Mouse (Mus musculus): Measurements from ENCODE around the gene Pgm2l1.
"Not testable (repeated sequence)": the region's sequence is repeated elsewhere in the genome, so short reads cannot be mapped to it uniquely, and the experiment has no call there.

The Pgm2l1 gene

DNA sequence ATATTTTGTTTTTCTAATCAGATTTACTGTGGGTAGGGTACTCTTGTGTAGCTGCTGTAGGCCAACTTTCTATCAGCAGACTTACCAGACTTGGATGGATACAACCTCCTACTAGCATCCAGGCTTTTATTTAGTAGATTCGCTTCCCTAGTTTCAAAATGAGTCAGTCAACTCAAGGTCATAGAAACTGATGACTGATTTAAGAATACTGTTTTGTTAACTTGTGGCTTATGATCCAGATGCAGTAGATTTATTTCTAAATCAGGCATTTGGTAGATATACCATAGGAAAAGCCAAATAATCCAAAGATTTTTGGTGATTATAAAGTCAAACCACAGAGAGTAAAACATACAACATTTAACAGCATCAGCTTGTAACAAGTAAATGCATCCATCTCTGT lies 3.5 kb downstream of the Pgm2l1 start:
- DNase-seq, result no peak

DNA sequence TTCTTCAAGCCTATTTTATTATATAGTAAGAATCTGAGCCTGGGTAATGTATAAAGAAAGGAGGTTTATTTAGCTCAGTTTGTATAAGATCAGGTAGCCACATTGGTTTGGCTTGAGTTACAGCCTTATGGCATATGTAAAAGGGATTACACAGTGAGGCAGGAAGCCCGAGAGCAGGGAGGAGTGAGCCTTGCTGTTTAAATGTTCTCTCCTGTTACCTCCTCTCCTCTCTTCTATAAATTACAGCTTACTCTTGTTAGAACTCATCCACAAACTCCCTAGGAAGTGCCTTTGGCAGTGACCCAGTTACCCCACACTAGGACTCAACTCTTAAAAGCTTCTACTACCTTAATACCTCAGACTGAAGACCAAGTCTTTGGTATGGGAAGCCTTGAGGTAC lies 4.5 kb downstream of the Pgm2l1 start:
- no peak for DNase-seq

DNA sequence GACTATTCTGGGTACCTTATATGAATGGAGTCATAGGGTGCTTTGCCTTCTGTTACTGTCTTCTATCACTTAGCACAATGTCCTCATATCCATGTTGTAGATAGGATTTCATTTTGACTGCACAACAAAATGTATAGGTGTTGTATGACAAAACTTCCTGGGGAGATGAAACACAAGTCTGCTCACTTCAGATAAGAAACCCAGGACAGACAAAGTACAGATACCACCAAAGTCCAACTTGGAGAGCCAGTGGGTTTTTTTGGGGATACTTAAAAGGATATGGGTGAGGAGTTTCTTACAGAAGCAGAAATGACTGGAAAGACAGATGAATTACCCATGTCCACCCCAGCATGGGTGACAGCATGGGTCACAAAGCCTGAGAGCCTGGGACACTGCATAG lies 6.5 kb downstream of the Pgm2l1 start:
- no peak for DNase-seq

DNA sequence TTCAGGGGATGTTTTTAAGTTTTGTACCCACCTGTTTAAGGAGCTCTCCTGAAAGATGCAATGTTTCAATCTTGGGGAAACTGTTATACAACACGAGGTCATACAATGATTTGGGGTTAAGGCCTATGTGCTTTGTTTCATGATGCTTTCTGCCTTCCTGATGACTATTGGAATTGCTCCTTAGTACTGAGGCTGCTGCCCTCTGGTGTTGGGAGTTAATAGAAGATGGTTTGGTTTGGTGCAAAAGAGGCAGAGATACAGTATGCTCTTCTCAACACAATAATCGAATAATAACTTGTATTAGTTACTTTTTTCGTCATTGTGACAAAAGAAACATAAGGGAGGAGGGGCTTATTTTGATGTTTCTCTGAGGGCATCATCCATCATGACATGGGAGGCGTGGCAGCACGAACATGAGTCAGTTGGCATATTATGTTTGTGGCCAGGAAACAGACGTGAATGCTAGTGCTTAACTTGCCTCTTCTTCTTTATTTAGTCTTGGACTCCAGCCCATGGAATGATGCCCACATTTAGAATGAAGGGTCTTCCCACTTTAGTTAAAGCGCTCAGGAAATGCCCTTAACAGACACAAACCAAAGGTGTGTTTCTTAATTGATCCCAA lies 7.2 kb downstream of the Pgm2l1 start:
- peak; percentile 65 for DNase-seq

DNA sequence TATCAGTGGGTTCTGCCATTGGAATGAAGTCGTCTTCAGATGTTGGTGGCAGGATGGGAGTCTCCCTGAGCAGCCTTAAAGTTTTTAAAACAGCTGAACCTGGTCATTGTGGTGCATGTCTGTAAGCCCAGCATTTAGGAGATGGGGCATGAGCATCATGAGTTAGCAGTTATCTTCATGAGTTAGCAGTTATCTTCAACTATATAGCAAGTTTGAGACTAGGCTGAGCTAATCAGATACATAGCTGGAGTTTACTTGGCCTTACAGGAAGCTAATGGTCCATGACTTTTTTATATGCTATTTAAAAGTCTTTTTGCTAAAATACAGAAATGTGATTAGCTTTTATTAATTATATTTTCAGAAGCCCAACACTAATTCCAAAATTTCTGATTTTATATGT lies 11.1 kb downstream of the Pgm2l1 start:
- no peak for DNase-seq

DNA sequence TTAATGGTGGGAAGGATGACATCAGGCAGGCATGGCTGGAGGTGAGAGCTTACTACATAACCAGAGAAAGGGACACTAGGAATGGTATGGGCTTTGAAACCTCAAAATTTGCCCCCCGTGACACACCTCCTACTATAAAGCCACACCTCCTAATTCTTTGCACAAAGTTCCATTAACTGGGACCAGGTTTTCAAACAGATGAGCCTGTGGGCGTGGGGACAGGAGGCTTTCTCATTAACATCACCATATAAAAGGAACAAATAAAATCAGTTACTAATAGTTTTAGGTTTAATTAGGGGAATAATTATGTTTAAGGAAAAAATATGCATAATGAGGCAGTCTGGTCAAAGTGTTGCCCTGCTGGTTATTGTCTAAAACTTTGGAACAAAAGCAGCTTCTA lies 13.4 kb downstream of the Pgm2l1 start:
- no peak for DNase-seq

DNA sequence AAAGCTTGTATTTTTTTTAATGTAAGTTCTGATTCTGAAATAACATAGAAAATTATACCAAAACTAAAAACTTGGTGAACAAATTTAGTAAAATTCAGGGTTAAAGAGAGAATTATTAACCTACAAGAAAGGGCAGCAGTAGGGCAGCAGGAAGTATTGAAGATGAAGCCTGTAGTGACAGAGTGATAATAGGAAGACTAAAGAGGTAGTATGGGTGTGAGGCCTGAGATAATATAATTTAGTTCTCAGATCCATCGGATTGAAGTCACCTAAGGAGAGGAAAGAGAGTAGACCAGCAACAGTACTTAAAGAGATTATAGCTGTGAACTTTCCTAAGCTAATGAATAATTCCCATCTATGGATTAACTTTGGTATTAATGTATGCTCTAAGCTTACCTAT lies 15.8 kb downstream of the Pgm2l1 start:
- DNase-seq, result no peak

DNA sequence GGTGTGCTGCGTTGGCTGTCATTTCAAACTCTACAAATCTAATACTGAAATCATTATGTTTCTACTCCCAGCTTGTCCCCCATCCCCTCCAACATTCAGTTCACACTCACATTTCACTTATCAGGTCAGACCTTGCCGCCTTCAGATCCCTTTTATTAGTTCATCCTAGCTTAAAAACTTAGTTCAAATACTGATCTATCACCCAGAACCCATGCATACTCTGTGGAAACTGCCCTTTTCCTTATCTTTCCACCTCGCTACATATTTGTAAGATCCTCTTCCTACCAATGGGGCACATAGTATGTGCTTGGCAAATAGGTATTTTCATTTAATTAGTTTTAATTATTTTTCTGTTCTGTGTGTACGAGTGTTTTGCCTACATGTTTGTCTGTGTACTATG lies 17.0 kb downstream of the Pgm2l1 start:
- no peak for DNase-seq

DNA sequence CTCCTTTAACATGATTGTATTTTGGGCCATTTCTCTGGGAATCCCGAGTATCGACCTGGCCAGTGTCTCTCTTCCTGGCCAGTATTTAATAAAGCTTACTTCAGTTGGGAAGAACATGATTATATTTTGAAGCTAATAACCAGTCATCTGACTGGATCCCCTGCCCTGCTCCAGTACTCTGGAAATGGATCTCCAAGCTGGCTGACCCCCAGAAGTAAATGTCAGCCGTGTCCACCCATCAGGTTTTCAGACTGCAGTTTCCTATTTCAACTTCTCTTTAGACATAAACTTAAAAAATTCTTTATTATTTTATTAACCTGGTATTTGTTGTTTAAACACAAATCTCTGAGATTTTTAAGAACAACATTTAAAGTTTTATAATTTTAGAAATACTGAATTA lies 18.0 kb downstream of the Pgm2l1 start:
- DNase-seq, result no peak

DNA sequence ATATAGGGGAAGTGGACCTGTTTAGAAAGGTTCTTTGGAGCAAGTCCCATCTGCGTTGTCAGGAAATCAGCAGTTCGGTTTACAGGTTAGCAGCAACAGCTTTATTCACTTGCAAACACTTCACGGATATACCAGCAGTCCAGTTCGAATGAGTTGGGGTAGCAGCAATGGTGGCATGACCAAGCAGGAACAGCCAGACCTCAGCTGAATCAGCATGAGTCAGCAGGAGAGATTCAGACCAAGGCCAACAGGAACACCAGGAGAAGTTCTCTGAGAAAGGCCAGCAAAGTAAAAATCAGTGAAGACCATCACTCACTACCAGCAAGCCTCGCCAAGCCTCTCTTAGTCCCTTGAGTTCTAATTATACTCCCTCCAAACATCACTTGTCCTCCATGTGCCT lies 23.5 kb downstream of the Pgm2l1 start:
- DNase-seq, result no peak

DNA sequence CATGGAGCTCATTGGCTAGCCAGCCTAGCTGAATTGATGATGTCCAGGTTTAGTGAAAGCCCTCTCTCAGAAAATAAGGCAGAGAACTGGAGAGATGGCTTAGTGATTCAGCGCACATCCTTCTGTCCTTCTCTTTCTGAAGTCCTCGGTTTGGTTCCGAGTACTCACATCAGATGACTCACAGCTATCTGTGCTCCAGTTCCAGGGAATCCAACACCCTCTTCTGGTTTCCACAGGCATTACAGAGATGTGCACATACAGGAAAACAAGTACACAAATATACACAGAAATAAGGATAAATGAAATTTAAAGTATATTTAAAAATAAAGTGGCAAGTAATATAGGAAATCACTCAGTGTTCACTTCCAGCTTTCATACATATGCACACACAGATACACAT lies 35.2 kb downstream of the Pgm2l1 start:
- DNase-seq, result no peak

DNA sequence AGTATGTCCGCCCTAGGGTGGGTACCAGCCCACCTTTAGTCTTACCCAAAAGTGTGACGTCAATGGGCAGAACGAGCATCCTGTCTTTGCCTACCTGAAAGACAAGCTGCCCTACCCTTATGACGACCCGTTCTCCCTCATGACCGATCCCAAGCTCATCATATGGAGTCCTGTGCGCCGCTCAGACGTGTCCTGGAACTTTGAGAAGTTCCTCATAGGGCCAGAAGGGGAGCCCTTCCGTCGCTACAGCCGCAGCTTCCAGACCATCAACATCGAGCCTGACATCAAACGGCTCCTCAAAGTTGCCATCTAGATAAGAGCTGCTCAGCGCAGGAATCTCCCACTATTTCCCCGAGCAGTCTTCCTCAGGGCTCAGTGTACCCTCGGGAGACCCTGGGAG lies 37.7 kb downstream of the Pgm2l1 start:
- DNase-seq, result not testable (repeated sequence)

DNA sequence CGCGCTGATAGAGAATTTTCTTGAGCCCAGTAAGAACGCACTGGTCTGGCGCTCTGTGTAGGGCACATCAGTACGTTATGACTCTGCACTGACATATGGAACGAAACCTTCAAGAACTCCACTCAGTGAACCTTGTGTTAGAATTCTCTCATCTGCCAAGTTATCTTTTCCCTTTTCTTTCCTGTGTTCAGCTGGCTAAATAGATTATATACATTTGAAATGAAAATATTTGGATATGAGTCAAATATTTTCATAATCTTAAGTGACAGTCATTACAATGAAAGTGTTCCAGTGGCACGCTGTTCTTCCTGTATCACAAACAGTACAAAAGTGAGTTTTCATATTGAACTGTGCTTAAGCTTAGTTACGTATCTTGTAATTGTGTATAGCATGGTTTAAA lies 45.2 kb downstream of the Pgm2l1 start:
- DNase-seq, result no peak

DNA sequence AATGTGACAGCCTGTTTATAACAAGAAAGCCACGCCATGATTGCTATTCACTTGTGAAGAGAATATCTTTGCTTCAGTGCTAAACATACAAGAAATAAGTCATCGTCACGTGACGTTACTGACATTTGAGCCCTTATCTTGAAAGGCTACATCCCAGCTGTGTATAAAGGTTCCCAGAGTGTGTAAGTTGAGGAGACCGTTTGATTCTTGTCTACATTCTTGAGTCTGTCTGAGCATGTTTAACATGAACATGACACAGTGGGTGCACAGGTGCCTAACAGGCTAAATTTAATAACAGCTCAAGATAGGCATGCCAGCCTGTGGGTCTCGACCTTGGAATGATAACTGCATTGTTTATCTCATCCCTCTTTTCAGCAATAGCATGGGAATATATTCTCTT lies 47.3 kb downstream of the Pgm2l1 start:
- no peak for DNase-seq

DNA sequence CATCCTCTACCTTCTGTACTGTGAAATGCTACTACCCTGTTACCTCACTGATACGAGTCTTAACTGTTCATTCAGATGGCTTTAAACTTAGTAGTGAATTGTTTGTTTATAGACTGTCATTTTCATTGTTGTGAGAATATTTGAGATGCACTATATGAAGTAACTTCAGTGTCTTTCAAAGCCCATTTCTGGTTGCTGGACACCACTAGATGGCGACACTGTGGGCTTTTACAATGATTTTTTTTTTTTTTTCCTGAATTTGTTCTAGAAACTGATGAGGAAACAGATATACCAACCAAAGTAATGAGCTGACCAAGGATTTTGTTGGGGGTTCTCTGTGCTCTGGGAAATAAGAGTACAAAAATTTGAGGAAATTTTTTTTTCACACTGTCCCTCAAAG lies 49.2 kb downstream of the Pgm2l1 start:
- DNase-seq, result peak; percentile 16

DNA sequence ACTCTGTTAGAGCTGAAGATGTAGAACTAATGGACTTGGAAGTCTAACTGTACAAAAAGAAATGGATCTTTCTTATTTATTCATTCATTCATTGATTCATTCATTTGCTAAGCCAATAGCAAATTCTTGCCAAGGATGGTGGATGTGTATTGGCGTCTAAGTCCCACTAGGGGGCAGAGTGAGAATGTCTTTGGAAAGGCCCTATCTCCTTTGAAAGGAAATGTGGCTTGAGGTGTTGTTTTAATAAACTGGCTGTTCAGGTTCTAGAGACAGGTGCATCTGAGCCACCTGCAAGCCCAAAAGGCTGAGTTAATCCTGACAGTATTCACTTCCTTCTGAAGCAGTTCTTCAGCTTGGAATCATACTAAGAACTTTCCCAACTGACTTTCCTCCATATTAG lies 52.6 kb downstream of the Pgm2l1 start:
- peak; percentile 52 for DNase-seq

DNA sequence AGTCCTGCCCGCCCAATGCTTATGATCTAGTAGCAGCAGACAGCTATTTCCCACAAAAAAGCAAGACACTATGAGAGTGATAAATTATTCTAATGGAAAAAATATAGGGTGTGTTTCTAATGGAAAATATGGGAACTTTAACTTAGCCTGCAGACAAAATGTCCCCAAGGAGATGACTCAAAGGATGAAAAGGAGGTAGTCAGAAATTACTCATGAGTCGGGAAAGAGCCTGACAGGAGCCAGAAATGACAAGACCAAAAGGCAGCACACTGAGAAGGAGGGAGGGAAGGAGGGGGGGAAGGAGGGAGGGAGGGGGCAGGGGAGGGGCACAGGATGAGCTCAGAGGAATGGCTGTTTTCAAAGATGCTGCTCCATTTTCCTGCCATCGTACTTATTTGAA lies 54.4 kb downstream of the Pgm2l1 start:
- no peak for DNase-seq

DNA sequence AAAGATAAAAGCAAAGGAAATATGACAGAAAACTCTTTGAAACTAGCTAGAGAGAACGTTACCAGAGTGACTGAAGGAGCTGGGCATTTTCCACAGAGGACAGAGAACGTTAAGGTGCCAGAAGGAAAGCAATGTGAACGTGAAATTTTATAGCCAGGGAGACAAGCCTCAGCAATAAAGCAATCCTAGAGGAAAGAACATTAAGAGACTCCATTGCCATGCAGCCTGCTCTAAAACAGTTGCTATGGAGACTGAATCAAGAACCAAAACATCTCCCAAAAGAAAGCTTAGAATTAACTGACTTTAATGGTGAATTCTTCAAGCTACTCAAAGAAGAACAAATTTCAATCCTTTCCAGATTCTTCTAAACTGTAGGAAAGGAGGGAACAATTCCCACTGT lies 56.1 kb downstream of the Pgm2l1 start:
- DNase-seq, result no peak

DNA sequence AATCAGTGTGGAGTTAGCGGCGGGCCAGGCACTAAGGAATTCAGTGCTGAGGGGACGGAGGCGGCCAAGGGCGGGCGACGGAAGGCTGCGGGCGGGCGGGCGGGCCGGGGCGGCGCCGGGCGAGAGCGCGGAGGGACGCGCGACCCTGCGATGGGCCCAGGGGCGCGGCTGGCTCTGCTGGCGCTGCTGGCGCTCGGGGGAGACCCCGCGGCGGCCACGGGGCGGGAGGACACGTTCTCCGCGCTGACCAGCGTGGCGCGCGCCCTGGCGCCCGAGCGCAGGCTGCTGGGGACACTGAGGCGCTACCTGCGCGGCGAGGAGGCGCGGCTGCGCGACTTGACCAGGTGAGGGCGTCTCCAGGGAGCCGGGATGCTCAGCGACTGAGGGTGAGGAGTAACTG lies 58.2 kb downstream of the Pgm2l1 start, which contains the start of gene P4ha3:
TSS of gene P4ha3 (plus strand) at position 138 of the 400 bp plus-strand sequence.
- DNase-seq, result peak; percentile 48

DNA sequence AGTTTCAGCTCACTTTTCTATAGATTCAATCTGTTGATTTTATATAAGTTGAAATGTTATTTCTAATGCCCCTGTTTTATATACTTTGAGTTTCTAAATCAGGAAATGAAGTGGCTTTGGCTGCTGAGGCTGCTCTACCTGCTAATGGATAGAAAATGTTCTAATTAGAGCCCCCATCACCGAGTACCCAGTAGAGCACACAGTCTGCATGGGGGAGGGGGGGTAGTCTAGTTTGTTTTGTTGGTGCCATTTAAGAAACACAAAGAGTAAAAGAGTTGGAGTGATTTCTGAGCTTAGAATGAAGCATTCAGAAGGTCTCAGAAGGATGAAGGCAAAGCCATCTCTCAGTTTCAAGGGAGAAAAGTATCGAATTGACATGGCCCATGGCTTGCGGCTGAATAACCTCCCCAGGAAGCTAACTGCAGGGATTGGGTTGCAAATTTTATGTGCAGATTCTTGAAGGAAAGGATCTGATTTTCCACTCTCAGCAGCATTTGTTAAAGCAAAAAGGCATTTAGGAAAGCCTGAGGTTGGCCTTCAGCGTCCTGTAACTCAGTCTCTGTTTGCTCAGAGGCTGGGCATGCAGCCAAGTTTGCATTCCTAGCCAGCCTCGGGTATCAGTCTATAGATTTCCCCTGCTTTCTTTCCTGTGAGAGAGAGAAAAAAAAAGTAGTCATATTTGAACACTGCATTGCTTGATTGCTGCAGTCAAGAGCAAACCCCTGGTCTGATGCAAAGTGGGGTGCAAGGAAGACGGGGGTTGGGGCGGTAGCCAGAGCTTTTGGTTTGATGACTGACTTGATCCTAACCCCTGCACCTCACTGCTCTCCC lies 60.8 kb downstream of the Pgm2l1 start:
- peak; percentile 73 for DNase-seq

DNA sequence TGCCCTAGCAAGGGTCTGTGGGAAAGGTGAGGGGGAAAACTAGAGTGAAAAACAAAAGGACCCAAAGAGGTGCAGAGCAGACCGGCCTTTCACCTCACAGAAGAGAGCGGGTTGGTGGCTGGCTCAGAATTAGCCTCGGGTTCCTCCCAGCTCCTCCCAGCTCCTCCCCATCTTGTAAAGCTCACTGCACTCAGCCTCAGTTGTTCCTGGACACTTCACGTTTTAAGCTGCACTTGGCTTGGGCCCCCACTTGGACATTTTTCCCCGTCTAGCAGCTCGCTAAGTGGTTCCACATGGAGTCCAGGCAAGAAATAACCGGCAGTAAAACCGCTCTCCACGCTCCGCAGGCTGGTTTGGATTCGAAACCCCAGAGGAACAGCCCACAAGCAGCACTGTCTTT lies 61.4 kb downstream of the Pgm2l1 start:
- peak; percentile 46 for DNase-seq

DNA sequence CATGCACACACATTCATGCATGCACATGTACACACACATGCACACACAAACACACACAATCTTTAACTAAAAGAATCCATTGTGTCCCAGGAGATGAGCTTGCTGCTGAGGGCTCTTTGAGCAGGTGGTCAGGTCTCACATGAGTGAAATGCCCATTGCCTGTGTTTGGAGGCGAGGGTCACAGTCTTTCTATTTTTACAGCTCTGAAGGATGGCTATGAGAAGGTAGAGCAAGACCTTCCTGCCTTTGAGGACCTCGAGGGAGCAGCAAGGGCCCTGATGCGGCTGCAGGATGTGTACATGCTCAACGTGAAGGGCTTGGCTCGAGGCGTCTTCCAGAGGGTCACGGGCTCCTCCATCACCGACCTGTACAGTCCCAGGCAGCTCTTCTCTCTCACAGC lies 66.4 kb downstream of the Pgm2l1 start:
- DNase-seq, result no peak

DNA sequence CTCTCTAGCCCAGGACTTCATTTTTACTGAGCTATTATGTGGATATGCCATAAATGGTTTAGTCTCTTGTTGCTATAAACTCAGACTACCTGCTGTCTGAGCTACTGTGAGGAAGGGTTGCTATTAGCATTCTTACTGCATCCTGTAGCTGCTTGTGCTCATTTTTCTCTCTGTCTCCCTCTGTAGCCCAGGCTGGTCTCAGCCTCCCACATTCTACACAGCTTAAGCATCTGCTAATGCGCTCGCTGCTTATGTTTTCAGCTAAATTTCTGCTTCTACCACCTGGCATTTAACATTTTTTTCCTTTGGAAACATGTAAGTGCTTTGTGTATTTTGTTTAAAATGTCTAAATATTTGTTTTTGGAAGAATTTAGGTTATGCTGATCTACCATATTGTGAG lies 68.6 kb downstream of the Pgm2l1 start:
- DNase-seq, result no peak

DNA sequence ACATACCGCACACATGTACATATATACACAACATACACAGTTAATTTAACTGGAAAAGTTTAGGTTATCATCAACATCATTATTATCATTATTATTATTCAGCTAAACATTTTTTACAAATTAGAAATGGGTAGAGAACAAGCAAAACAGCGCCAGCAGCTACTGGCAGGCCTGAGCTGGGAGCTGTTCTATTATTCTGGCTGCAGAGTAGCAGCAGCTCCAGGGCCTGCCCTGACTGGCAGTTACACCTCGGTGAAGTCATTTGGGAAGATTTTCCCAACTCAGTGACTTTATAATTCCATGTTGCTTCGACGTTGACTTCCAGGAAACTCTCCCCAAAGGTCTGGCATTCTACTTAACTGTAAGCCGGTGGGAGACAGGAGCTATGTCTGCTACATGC lies 69.5 kb downstream of the Pgm2l1 start:
- DNase-seq, result no peak
